Mouse (Mus musculus): ENCODE data around the gene Lpp. TPM values are rescaled to one million over a fixed set of nuclear protein-coding genes. Genes with fewer than 3 reads are reported as not detected.
"Not testable (repeated sequence)": the region's sequence is repeated elsewhere in the genome, so short reads cannot be mapped to it uniquely, and the experiment has no call there.

The Lpp gene
- polyA plus RNA-seq, 1 experiment: 6.2 TPM

- Histone ChIP-seq H3K4me3 (replicated peaks; ENCODE audit: control insufficient read depth, low read depth, low read length) (no peak overlapping the region), H3K4me1 (ENCODE audit: control insufficient read depth, insufficient read depth, low read length) (no peaks in the 10 kb centered on the region), H3K27ac (ENCODE audit: control insufficient read depth, insufficient read depth, low read depth, low read length, poor library complexity) (no peak overlapping the region)
- TF ChIP-seq POLR2A (IDR thresholded peaks at IDR 0.05; ENCODE audit: borderline replicate concordance, control insufficient read depth, low read depth, low read length) (no peak), CTCF (IDR thresholded peaks at IDR 0.05; ENCODE audit: control insufficient read depth, insufficient read depth, low read length) (no peak)
Observed at GRCm38 (mm10) chr16:25017046-25017445, 623.7 kb downstream of the Lpp start.

- not testable (repeated sequence) for H3K4me1 ChIP-seq (ENCODE audit: control insufficient read depth, insufficient read depth, low read length); H3K4me3 ChIP-seq (replicated peaks; ENCODE audit: control insufficient read depth, low read depth, low read length); H3K27ac ChIP-seq (ENCODE audit: control insufficient read depth, insufficient read depth, low read depth, low read length, poor library complexity)
- 58% methylated on average over 2 of the region's 2 CpGs for WGBS
Observed at GRCm38 (mm10) chr16:25021743-25022359, 628.5 kb downstream of the Lpp start.

GRCm38 (mm10) chr16:25024591-25024990 lies 631.3 kb downstream of the Lpp start:
- Histone ChIP-seq H3K4me3 (replicated peaks; ENCODE audit: control insufficient read depth, low read depth, low read length) (no peak overlapping the region), H3K27ac (ENCODE audit: control insufficient read depth, insufficient read depth, low read depth, low read length, poor library complexity) (no peak overlapping the region), H3K4me1 (ENCODE audit: control insufficient read depth, insufficient read depth, low read length) (no peaks in the 10 kb centered on the region; the same call in 1 of the 2 replicates)
- 9% methylated on average over 3 of the region's 3 CpGs for WGBS
- TF ChIP-seq CTCF (IDR thresholded peaks at IDR 0.05; ENCODE audit: control insufficient read depth, insufficient read depth, low read length) (no peak), POLR2A (IDR thresholded peaks at IDR 0.05; ENCODE audit: borderline replicate concordance, control insufficient read depth, low read depth, low read length) (no peak)

- H3K4me3 ChIP-seq (replicated peaks; ENCODE audit: control insufficient read depth, low read depth, low read length): no peak overlapping the region
- TF ChIP-seq CTCF (IDR thresholded peaks at IDR 0.05; ENCODE audit: control insufficient read depth, insufficient read depth, low read length) (no peak), POLR2A (IDR thresholded peaks at IDR 0.05; ENCODE audit: borderline replicate concordance, control insufficient read depth, low read depth, low read length) (no peak)
- no peaks in the 10 kb centered on the region; the same call in 1 of the 2 replicates for H3K4me1 ChIP-seq (ENCODE audit: control insufficient read depth, insufficient read depth, low read length)
- WGBS: 80% methylated on average over 1 of the region's 1 CpGs
- H3K27ac ChIP-seq (ENCODE audit: control insufficient read depth, insufficient read depth, low read depth, low read length, poor library complexity): no peak overlapping the region
Observed at GRCm38 (mm10) chr16:25026191-25026590, 632.9 kb downstream of the Lpp start.

GRCm38 (mm10) chr16:25029548-25029947 lies 636.2 kb downstream of the Lpp start:
- 82% methylated on average over 8 of the region's 8 CpGs for WGBS
- Histone ChIP-seq H3K4me1 (ENCODE audit: control insufficient read depth, insufficient read depth, low read length) (no peaks in the 10 kb centered on the region; the same call in 1 of the 2 replicates), H3K4me3 (replicated peaks; ENCODE audit: control insufficient read depth, low read depth, low read length) (no peak overlapping the region), H3K27ac (ENCODE audit: control insufficient read depth, insufficient read depth, low read depth, low read length, poor library complexity) (no peak overlapping the region)
- no peak for TF ChIP-seq CTCF (IDR thresholded peaks at IDR 0.05; ENCODE audit: control insufficient read depth, insufficient read depth, low read length)
- no peak for TF ChIP-seq POLR2A (IDR thresholded peaks at IDR 0.05; ENCODE audit: borderline replicate concordance, control insufficient read depth, low read depth, low read length)

- Histone ChIP-seq H3K27ac (ENCODE audit: control insufficient read depth, insufficient read depth, low read depth, low read length, poor library complexity) (no peak overlapping the region), H3K4me3 (replicated peaks; ENCODE audit: control insufficient read depth, low read depth, low read length) (no peak overlapping the region), H3K4me1 (ENCODE audit: control insufficient read depth, insufficient read depth, low read length) (peaks cover 1% of the 10 kb centered on the region; the same call in 1 of the 2 replicates)
- WGBS: 91% methylated on average over 6 of the region's 6 CpGs
- TF ChIP-seq CTCF (IDR thresholded peaks at IDR 0.05; ENCODE audit: control insufficient read depth, insufficient read depth, low read length) (no peak), POLR2A (IDR thresholded peaks at IDR 0.05; ENCODE audit: borderline replicate concordance, control insufficient read depth, low read depth, low read length) (no peak)
Observed at GRCm38 (mm10) chr16:25037361-25037760, 644.1 kb downstream of the Lpp start.

- H3K4me3 ChIP-seq (replicated peaks; ENCODE audit: control insufficient read depth, low read depth, low read length): no peak overlapping the region
- TF ChIP-seq POLR2A (IDR thresholded peaks at IDR 0.05; ENCODE audit: borderline replicate concordance, control insufficient read depth, low read depth, low read length) (no peak), CTCF (IDR thresholded peaks at IDR 0.05; ENCODE audit: control insufficient read depth, insufficient read depth, low read length) (no peak)
- H3K27ac ChIP-seq (ENCODE audit: control insufficient read depth, insufficient read depth, low read depth, low read length, poor library complexity): peak overlapping the region; percentile 10; the same call in 1 of the 2 replicates
- H3K4me1 ChIP-seq (ENCODE audit: control insufficient read depth, insufficient read depth, low read length): peaks cover 1% of the 10 kb centered on the region; the same call in 1 of the 2 replicates
- WGBS: 45% methylated on average over 6 of the region's 6 CpGs
Observed at GRCm38 (mm10) chr16:25038529-25038928, 645.2 kb downstream of the Lpp start.

- no peak overlapping the region for H3K4me3 ChIP-seq (replicated peaks; ENCODE audit: control insufficient read depth, low read depth, low read length)
- TF ChIP-seq CTCF (IDR thresholded peaks at IDR 0.05; ENCODE audit: control insufficient read depth, insufficient read depth, low read length) (no peak), POLR2A (IDR thresholded peaks at IDR 0.05; ENCODE audit: borderline replicate concordance, control insufficient read depth, low read depth, low read length) (no peak)
- 81% methylated on average over 10 of the region's 10 CpGs for WGBS
- peaks cover 1% of the 10 kb centered on the region; the same call in 1 of the 2 replicates for H3K4me1 ChIP-seq (ENCODE audit: control insufficient read depth, insufficient read depth, low read length)
- no peak overlapping the region for H3K27ac ChIP-seq (ENCODE audit: control insufficient read depth, insufficient read depth, low read depth, low read length, poor library complexity)
Observed at GRCm38 (mm10) chr16:25039904-25040303, 646.6 kb downstream of the Lpp start.

GRCm38 (mm10) chr16:25041165-25041564 lies 647.9 kb downstream of the Lpp start:
- no peak overlapping the region for H3K27ac ChIP-seq (ENCODE audit: control insufficient read depth, insufficient read depth, low read depth, low read length, poor library complexity)
- 50% methylated on average over 8 of the region's 8 CpGs for WGBS
- TF ChIP-seq CTCF (IDR thresholded peaks at IDR 0.05; ENCODE audit: control insufficient read depth, insufficient read depth, low read length): no peak
- no peak for TF ChIP-seq POLR2A (IDR thresholded peaks at IDR 0.05; ENCODE audit: borderline replicate concordance, control insufficient read depth, low read depth, low read length)
- no peak overlapping the region for H3K4me3 ChIP-seq (replicated peaks; ENCODE audit: control insufficient read depth, low read depth, low read length)
- H3K4me1 ChIP-seq (ENCODE audit: control insufficient read depth, insufficient read depth, low read length): peaks cover 1% of the 10 kb centered on the region; the same call in 1 of the 2 replicates
